Mouse (Mus musculus) 3134 (cell line): ENCODE measurements around the gene Foxd4.
"Not testable (repeated sequence)": the region's sequence is repeated elsewhere in the genome, so short reads cannot be mapped to it uniquely, and the experiment has no call there.

Source experiments
- DNase-seq: peaks from one replicate; pipeline ENCODE4 v3.0.0-alpha.2; 2011; ENCODE audit warnings: low spot score; ENCODE audit not compliant: insufficient read length; ENCODE audit errors: extremely low read depth

Gene Foxd4

DNA sequence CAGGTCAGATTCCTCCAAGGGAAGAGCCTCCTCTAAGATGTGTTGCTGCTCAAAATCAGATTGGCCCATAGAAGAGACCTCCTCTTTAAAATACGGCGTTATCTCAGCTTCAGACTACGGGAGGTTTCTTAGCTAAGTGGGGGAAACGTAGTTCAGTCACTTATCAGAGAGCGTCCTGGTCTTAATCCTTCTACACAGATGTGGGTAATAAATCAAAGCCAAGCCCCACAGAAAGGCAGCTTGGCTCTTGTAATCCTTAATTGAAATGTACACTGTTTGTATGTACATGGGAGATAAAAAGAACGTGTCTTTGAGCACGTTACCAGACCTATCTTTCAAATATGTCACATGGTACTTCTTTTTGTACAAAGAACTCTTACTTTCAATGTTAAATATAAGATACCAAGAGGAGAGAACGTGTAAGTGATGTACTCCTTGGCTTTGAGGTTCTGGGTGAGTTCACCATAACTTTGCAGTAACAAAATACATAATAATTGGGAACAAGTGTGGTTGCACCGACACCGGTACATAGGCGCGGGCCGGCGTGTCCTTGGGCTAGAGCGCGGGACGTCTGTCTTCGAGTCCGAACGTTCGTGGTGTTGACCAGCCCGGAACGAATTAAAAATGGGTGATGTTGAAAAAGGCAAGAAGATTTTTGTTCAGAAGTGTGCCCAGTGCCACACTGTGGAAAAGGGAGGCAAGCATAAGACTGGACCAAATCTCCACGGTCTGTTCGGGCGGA is 25.7 kb downstream of the Foxd4 start, which contains the start of gene Gm10053:
TSS of gene Gm10053 (plus strand) at position 558 of the 742 bp plus-strand sequence.
- DNase-seq: not testable (repeated sequence)

DNA sequence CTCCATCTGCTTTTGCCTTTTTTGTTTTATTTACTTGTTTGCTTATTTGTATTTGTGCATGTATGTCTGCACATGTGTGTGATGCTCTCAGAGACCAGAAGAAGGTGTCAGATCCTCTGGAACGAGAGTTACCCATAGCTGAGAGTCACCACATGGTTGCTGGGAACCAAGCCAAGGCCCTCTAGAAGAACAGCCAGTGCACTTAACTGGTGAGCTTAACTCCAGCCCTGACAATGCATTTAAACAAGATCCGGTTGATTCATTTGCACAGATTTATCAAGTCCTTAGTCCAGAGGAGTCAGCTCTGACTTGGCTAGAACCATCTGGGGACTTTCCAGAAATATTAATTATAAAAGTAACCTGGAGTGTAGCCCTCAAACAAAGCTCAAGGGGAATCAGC is 27.1 kb downstream of the Foxd4 start:
- DNase-seq: no peak

DNA sequence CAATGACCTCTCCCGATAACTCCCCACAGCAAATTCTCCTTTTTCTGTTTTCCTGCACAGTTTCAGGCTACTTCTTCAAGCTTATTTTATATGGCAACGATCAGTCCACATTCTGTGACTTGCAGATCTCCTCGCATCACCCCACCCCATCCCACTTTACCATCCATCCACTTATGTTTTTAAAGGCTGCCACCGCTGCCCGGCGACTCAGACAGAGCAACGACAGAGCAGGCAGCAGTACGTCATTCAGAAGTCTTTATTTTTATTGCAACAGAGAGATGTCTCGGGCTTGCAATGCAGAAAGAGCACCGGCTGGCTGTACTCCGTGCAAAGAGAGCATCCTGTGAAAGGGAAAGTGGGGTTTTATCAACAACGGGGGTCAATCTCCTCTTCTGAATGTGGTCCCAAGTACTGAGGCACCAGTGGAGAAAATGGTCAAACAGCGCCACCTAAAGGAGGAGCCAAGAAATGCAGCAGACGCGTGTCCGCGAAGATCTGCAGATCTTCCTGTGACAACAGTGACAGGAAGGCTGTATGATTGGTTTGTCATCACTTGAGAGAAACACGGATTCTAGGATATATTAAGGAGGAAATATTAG is 29.9 kb downstream of the Foxd4 start:
- DNase-seq: no peak

DNA sequence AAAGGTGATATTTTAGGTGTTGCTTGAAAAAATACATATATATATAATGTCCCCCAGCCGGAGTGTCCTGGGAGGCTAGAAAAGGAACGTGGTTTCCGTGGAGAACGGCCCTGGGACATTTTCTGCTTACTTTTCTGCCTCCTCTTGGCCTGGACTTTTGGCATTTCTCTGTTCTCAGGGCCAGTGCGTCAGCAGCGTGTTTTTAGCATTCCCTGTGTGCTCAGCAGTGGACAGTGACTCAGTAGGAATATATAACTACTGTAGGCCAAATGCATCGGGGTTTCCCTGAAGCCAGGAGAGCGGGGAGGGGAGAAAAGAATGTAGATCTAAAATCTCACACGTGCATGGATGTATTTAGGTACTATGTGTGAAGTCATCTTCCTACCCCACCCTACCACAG is 35.6 kb downstream of the Foxd4 start:
- no peak for DNase-seq

- peak; percentile 10 for DNase-seq
Observed at GRCm38 (mm10) chr19:24861612-24862451, 39.2 kb downstream of the Foxd4 start, which contains the start of gene Pgm5. Pgm5 (minus strand) TSS chr19:24861855.

DNA sequence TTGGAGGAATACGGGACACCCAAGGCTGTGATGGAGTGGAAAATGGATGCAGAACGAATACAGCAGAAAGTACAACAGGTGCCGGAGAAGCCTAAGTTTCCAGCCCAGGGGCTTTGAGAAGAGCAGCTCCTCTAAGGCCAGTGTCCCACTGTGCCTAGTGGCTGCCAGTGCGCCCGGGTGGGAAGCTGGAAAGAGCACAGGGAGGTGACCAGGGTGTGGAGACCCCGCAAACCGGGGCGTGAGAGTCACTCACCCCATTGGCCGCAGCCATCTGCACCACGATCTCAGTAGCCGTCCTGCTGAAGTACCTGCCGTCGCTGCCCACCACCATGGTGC is 39.8 kb downstream of the Foxd4 start:
- no peak for DNase-seq

- no peak for DNase-seq
Observed at GRCm38 (mm10) chr19:24851456-24852315, 49.3 kb downstream of the Foxd4 start.
